ENCODE assay signal across 9 mouse cellular contexts in the genomic region with DNA sequence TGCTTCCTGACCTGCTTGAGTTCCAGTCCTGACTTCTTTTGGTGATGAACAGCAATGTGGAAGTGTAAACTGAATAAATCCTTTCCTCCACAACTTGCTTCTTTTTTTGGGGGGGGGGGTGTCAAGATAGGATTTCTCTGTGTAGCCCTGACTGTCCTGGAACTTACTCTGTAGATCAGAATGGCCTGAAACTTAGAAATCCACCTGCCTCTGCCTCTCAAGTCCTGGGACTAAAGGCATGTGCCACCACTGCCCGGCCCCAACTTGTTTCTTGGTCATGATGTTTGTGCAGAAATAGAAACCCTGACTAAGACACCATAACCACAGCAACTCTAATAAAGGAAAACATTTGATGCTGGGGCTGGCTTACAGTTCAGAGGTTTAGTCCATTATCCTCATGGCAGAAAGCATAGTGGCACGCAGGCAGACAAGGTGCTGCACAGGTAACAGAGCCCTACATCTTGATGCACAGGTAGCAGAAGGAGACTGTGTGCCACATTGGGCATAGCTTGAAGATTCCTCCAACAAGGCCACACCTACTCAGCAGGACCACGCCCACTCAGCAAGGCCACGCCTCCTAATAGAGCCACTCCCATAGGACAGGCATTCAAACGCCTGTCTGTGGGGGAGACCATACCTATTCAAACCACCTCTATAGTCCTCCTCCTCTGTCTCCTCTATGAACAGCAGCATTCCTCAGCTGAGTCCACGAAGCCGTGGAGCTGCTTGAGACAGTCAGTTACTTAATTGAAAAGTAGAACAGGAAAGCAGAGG. TPM values are rescaled to one million over a fixed set of nuclear protein-coding genes. Genes with fewer than 3 reads are reported as not detected.
DNase-seq lines count a peak whose midpoint lies in the region; ATAC-seq and TF ChIP-seq lines count a peak whose summit lies in the region.
"Had no signal": no experiment of that assay in that cellular context is flagged by ENCODE, and none has a peak within 500 bp of the region (broad histone marks: within the 10 kb centered on the region; RNA-seq: fewer than 3 reads in every experiment).

No protein-coding gene starts in this region.

- no peaks in the 10 kb centered on the region for H3K27me3 ChIP-seq in lung, embryonic 14.5 days (ENCODE audit: insufficient read depth, low read length)
- no peaks in the 10 kb centered on the region for H3K27me3 ChIP-seq in hindbrain, embryonic 14.5 days (ENCODE audit: control insufficient read depth, insufficient read depth, low read length)
- H3K27me3 ChIP-seq in heart, embryonic 10.5 days (ENCODE audit: insufficient read depth, poor library complexity, severe bottlenecking): no peaks in the 10 kb centered on the region

- H3K4me3 ChIP-seq in lung, embryonic 14.5 days (ENCODE audit: low read depth, low read length): no peak overlapping the region
- no peak overlapping the region for H3K4me3 ChIP-seq in lung, adult 2 months (replicated peaks; ENCODE audit: extremely low read depth, low read depth, low read length)
- no peak overlapping the region for H3K4me3 ChIP-seq in hindbrain, embryonic 14.5 days (replicated peaks; ENCODE audit: low read length)
- H3K4me3 ChIP-seq in heart, embryonic 10.5 days: no peak overlapping the region

- peak; percentile 39 for DNase-seq in lung, embryonic 14.5 days
- no peak for DNase-seq in lung, adult 2 months
- peak; percentile 32 for DNase-seq in thymus, postnatal 25 days
- no peak for DNase-seq in cerebellum, adult 9-11 months
- no peak for DNase-seq in hindbrain, embryonic 14.5 days (ENCODE audit: low spot score)
- DNase-seq in heart, embryonic 10.5 days (ENCODE audit: low spot score): no peak

- 24% methylated on average over 7 of the region's 7 CpGs for WGBS in lung, embryonic 14.5 days
- WGBS in lung, adult 2 months: 28% methylated on average over 7 of the region's 7 CpGs
- WGBS in hindbrain, embryonic 14.5 days: 24% methylated on average over 7 of the region's 7 CpGs
- 29% methylated on average over 7 of the region's 7 CpGs for WGBS in heart, embryonic 10.5 days

- no peak overlapping the region for H3K4me2 ChIP-seq in lung, embryonic 14.5 days
- H3K4me2 ChIP-seq in hindbrain, embryonic 14.5 days (replicated peaks): no peak overlapping the region

- H3K36me3 ChIP-seq in lung, embryonic 14.5 days (ENCODE audit: insufficient read depth): no peaks in the 10 kb centered on the region
- no peaks in the 10 kb centered on the region for H3K36me3 ChIP-seq in hindbrain, embryonic 14.5 days (replicated peaks; ENCODE audit: control insufficient read depth, insufficient read depth)
- no peaks in the 10 kb centered on the region for H3K36me3 ChIP-seq in heart, embryonic 10.5 days

- ATAC-seq in lung, embryonic 14.5 days (ENCODE audit: insufficient read depth): no peak
- peak; percentile 13 to 37; a peak in 3 of 4 replicates for ATAC-seq in hematopoietic stem cell, adult 5-6 weeks (replicated peaks in 1 of 2; ENCODE audit: insufficient read depth in 1 of 2, low FRiP score in 2 of 2, low TSS enrichment in 1 of 2, low read depth in 1 of 2, poor library complexity in 2 of 2, severe bottlenecking in 2 of 2)
- peak; percentile 38 for ATAC-seq in megakaryocyte, adult 5-6 weeks (ENCODE audit: poor library complexity, severe bottlenecking)
- no peak for ATAC-seq in hindbrain, embryonic 14.5 days (ENCODE audit: low FRiP score)

- no peak for TF ChIP-seq CTCF in lung, embryonic 14.5 days (IDR thresholded peaks at IDR 0.05; ENCODE audit: low read depth)
- TF ChIP-seq CTCF in lung, adult 2 months (IDR thresholded peaks at IDR 0.05; ENCODE audit: insufficient read depth, low read length): no peak

- no peak overlapping the region for H3K27ac ChIP-seq in lung, embryonic 14.5 days (ENCODE audit: low read depth)
- H3K27ac ChIP-seq in hindbrain, embryonic 14.5 days: no peak overlapping the region
- H3K27ac ChIP-seq in heart, embryonic 10.5 days: no peak overlapping the region

- TF ChIP-seq POLR2A in lung, adult 2 months (IDR thresholded peaks at IDR 0.05; ENCODE audit: borderline replicate concordance, extremely low read depth, low read depth, low read length): no peak

- H3K4me1 ChIP-seq in lung, embryonic 14.5 days (ENCODE audit: insufficient read depth): peaks cover 6% of the 10 kb centered on the region; the same call in 1 of the 2 replicates
- no peaks in the 10 kb centered on the region for H3K4me1 ChIP-seq in lung, adult 2 months (ENCODE audit: control insufficient read depth, insufficient read depth, low read length)
- 0 out of 2 replicates have a peak, but pooled peaks cover 5% of the 10 kb centered on the region for H3K4me1 ChIP-seq in hindbrain, embryonic 14.5 days (replicated peaks; ENCODE audit: control insufficient read depth, insufficient read depth, low read length)
- peaks cover 26% of the 10 kb centered on the region for H3K4me1 ChIP-seq in heart, embryonic 10.5 days

- H3K9me3 ChIP-seq in lung, embryonic 14.5 days (ENCODE audit: low read depth, low read length): no peaks in the 10 kb centered on the region
- no peaks in the 10 kb centered on the region for H3K9me3 ChIP-seq in hindbrain, embryonic 14.5 days (ENCODE audit: control insufficient read depth, low read length)
- no peaks in the 10 kb centered on the region for H3K9me3 ChIP-seq in heart, embryonic 10.5 days

- no peak overlapping the region for H3K9ac ChIP-seq in lung, embryonic 14.5 days
- H3K9ac ChIP-seq in hindbrain, embryonic 14.5 days: no peak overlapping the region

RNA-seq across cellular contexts. Expression of a gene that starts 1.4 kb away (rescaled TPM):
- 0.13 and 0.24 TPM in 2 replicates for polyA plus RNA-seq in lung, embryonic 14.5 days (2014; fragmentation: Nextera tagmentation; extraction: Ambion mirVana)
- not detected in 2 replicates for polyA plus RNA-seq in lung, adult 2 months (2012; rRNA removed)
- not detected in 2 replicates for total RNA-seq in hematopoietic stem cell, adult 5-6 weeks (2017)
- total RNA-seq in megakaryocyte, adult 5-6 weeks (2015): not detected in 2 replicates
- total RNA-seq in megakaryocyte, adult 5-6 weeks (2017): not detected in 2 replicates
- not detected in 2 replicates for polyA plus RNA-seq in hindbrain, embryonic 14.5 days (2014; fragmentation: Nextera tagmentation; extraction: Ambion mirVana)
- polyA plus RNA-seq in heart, embryonic 10.5 days (2016; fragmentation: Nextera tagmentation; extraction: Ambion mirVana): 0.11 TPM in 1 of 2 replicates, not detected in the other
- total RNA-seq: heart, postnatal 36 days had no signal

RNA-seq across cellular contexts. Expression of a gene that starts 5.3 kb away (rescaled TPM):
- 160 and 165 TPM in 2 replicates for polyA plus RNA-seq in lung, embryonic 14.5 days (2014; fragmentation: Nextera tagmentation; extraction: Ambion mirVana)
- polyA plus RNA-seq in lung, adult 2 months (2012; rRNA removed): 44.8 and 47.3 TPM in 2 replicates
- 118 and 129 TPM in 2 replicates for total RNA-seq in hematopoietic stem cell, adult 5-6 weeks (2017)
- total RNA-seq in megakaryocyte, adult 5-6 weeks (2015): 37.8 and 55.2 TPM in 2 replicates
- 61.6 and 102 TPM in 2 replicates for total RNA-seq in megakaryocyte, adult 5-6 weeks (2017)
- polyA plus RNA-seq in hindbrain, embryonic 14.5 days (2014; fragmentation: Nextera tagmentation; extraction: Ambion mirVana): 105 and 109 TPM in 2 replicates
- polyA plus RNA-seq in heart, embryonic 10.5 days (2016; fragmentation: Nextera tagmentation; extraction: Ambion mirVana): 130 and 162 TPM in 2 replicates

RNA-seq across cellular contexts. Expression of a gene that starts 28.7 kb away (rescaled TPM):
- polyA plus RNA-seq in lung, embryonic 14.5 days (2014; fragmentation: Nextera tagmentation; extraction: Ambion mirVana): 79.4 and 81.3 TPM in 2 replicates
- 47.4 and 76.4 TPM in 2 replicates for polyA plus RNA-seq in lung, adult 2 months (2012; rRNA removed)
- total RNA-seq in hematopoietic stem cell, adult 5-6 weeks (2017): 36.9 and 43.1 TPM in 2 replicates
- total RNA-seq in megakaryocyte, adult 5-6 weeks (2015): 32.2 and 35.1 TPM in 2 replicates
- 39.7 and 44.9 TPM in 2 replicates for total RNA-seq in megakaryocyte, adult 5-6 weeks (2017)
- 234 and 264 TPM in 2 replicates for polyA plus RNA-seq in hindbrain, embryonic 14.5 days (2014; fragmentation: Nextera tagmentation; extraction: Ambion mirVana)
- 87.2 and 97.0 TPM in 2 replicates for polyA plus RNA-seq in heart, embryonic 10.5 days (2016; fragmentation: Nextera tagmentation; extraction: Ambion mirVana)

RNA-seq across cellular contexts. Expression of a gene that starts 32.4 kb away (rescaled TPM):
- polyA plus RNA-seq in lung, embryonic 14.5 days (2014; fragmentation: Nextera tagmentation; extraction: Ambion mirVana): 14.6 and 15.6 TPM in 2 replicates
- 14.7 and 17.0 TPM in 2 replicates for polyA plus RNA-seq in lung, adult 2 months (2012; rRNA removed)
- total RNA-seq in hematopoietic stem cell, adult 5-6 weeks (2017): 1.3 and 6.0 TPM in 2 replicates
- 1.4 and 2.5 TPM in 2 replicates for total RNA-seq in megakaryocyte, adult 5-6 weeks (2015)
- 2.3 and 3.9 TPM in 2 replicates for total RNA-seq in megakaryocyte, adult 5-6 weeks (2017)
- 19.2 and 20.2 TPM in 2 replicates for polyA plus RNA-seq in hindbrain, embryonic 14.5 days (2014; fragmentation: Nextera tagmentation; extraction: Ambion mirVana)
- polyA plus RNA-seq in heart, embryonic 10.5 days (2016; fragmentation: Nextera tagmentation; extraction: Ambion mirVana): 16.5 and 18.5 TPM in 2 replicates

Comparison
In these comparisons a context has a peak if more than half of its experiments do, and no peak if none do; other contexts are left out.
1. DNase-seq: peak in lung, embryonic 14.5 days (single experiment) and thymus, postnatal 25 days (single experiment); none in lung, adult 2 months (single experiment), cerebellum, adult 9-11 months (single experiment), hindbrain, embryonic 14.5 days (single experiment) and heart, embryonic 10.5 days (single experiment).
2. ATAC-seq: peak in hematopoietic stem cell, adult 5-6 weeks (2 of 2) and megakaryocyte, adult 5-6 weeks (single experiment); none in lung, embryonic 14.5 days (single experiment) and hindbrain, embryonic 14.5 days (single experiment).